Mouse (Mus musculus) leukemia stem cell, adult 10-12 weeks (primary cell): ENCODE results near the gene B3galt4. TPM values are rescaled to one million over a fixed set of nuclear protein-coding genes. Genes with fewer than 3 reads are reported as not detected.

Source experiments
- polyA plus RNA-seq: library from polyadenylated mRNA; stranded (reverse); fragments of >175 nt; gene quantifications from 2 replicates; pipeline ENCODE4 v1.2.3, GENCODE M21; 2012; ENCODE audit warnings: low replicate concordance

Gene B3galt4
- 16.7 and 18.6 TPM in 2 replicates for polyA plus RNA-seq

GRCm38 (mm10) chr17:33951021-33951946 is at the start of gene B3galt4:
TSS of gene B3galt4 (minus strand) at chr17:33951488.

DNA sequence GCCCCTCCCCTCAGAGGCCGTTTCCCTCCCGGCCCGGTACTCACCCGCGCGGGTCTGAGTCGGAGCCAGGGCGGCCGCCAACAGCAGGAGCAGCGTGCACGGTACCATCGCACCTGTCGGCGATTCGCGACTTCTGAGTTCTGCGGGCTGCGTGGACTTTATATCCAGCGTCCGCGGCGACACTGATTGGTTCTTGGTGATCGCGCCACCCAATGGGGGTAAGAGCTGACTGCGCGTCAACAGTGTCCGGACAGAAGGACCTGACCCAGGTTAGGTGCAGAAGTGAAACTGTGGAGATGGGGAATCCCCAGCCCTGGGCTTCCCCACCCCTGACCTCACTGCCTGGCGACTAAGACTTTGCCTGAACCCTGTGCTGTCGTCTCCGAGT is 48.9 kb upstream of the B3galt4 start, which contains the start of gene H2-K1:
H2-K1 (minus strand) TSS at position 198 of the 388 bp plus-strand sequence.

DNA sequence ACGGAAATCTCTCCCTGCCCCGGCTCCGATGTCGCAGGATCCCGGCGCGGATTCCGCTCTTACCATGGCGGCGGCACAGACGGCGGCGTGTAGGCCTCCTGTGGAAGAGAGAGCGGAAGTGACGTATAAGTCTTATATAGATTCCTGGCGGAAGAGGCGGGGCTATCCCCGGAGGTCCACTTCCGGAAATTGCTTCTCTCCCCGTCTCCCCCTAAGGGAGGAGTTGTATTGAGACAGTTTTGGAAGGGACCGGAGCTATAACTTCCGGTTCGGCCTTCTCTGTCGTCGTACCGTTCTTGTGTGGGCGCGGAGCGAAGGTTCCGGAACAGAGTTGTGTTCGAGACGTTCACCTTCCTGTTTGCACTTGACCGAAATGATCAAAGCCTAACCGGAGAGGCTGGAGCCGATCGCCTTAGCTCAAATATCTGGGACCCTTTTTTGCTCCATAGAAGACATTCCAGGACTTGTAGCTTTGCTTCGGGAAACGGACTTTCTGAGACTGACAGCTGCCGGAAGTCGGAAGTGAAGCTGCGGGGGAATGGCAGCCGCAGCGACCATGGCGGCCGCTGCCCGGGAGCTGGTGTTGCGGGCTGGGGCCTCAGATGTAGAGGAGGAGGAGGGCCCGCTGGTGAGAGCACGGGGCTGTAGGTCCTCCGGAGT is 4.4 kb upstream of the B3galt4 start, which contains the start of the genes Vps52 and Rps18:
Vps52 (plus strand) TSS at position 258 of the 660 bp plus-strand sequence.
Rps18 (minus strand) TSS at position 447 of the 660 bp plus-strand sequence.

GRCm38 (mm10) chr17:33940206-33940805 is 11.0 kb downstream of the B3galt4 start, which contains the start of the genes Pfdn6 and Wdr46:
TSS of gene Pfdn6 (minus strand) at chr17:33940343.
TSS of gene Wdr46 (plus strand) at chr17:33940660.

GRCm38 (mm10) chr17:33929371-33930279 is 21.7 kb downstream of the B3galt4 start, which contains the start of gene Rgl2:
TSS of gene Rgl2 (plus strand) at chr17:33929543.

DNA sequence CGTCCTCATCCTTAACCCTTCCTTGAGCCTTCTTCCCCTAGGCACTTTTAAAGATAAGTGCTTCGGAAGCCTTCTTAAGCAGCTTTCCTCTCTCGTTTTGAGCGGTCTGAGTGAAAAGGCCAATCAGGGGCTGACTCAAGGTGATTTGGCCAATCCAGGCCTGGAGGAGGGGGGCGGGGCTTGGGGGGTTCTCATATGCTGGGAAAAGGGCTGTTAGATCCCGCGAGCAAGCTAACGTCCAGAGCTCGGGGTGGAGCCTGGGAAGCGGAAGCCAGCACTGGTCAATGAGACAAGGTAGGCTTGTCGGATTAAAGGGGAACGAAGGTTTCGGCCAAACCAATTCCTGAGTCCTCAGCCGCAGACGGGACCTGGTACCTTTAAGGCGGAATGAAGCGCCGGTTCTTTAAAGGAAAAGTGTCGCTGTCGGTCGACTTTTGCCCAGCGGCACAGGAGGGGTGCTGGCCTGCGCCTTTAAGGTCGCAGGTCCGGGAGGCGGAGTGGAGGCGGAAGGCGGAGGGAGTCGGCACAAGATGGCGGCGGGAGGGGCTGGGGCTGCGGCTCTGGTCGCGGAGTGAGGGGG is 35.5 kb downstream of the B3galt4 start, which contains the start of the genes Tapbp and Zbtb22:
Tapbp (plus strand) TSS at position 229 of the 580 bp plus-strand sequence.
Zbtb22 (plus strand) TSS at position 234 of the 580 bp plus-strand sequence.

GRCm38 (mm10) chr17:33909077-33909868 is 42.0 kb downstream of the B3galt4 start, which contains the start of gene Daxx:
TSS of gene Daxx (plus strand) at chr17:33909414.

GRCm38 (mm10) chr17:33904835-33905234 is 46.5 kb downstream of the B3galt4 start, which contains the start of gene Platr17:
TSS of gene Platr17 (plus strand) at chr17:33905135.

Other genes starting within 250 kb of the B3galt4 start
- 32.8 and 113 TPM in 2 replicates for gene March2, start 232.8 kb downstream of the B3galt4 start, polyA plus RNA-seq
- gene Rab11b, start 191.0 kb downstream of the B3galt4 start, polyA plus RNA-seq = 96.5 and 233 TPM in 2 replicates
- 3.9 and 15.1 TPM in 2 replicates for gene Angptl4, start 169.7 kb downstream of the B3galt4 start, polyA plus RNA-seq
- gene Kank3, start 141.0 kb downstream of the B3galt4 start, polyA plus RNA-seq = 2.1 and 3.0 TPM in 2 replicates
- gene Rps28, start 126.9 kb downstream of the B3galt4 start, polyA plus RNA-seq = 128 and 1,150 TPM in 2 replicates
- 623 and 660 TPM in 2 replicates for gene Ndufa7, start 126.9 kb downstream of the B3galt4 start, polyA plus RNA-seq
- 29.9 and 33.2 TPM in 2 replicates for gene Cd320, start 108.4 kb downstream of the B3galt4 start, polyA plus RNA-seq
- gene Gm7029, start 77.7 kb downstream of the B3galt4 start, polyA plus RNA-seq = not detected in 2 replicates
- 74.4 and 87.4 TPM in 2 replicates for gene Kifc1, start 60.8 kb downstream of the B3galt4 start, polyA plus RNA-seq
- not detected in 2 replicates for gene Platr17, start 46.4 kb downstream of the B3galt4 start, polyA plus RNA-seq
- 28.6 and 32.1 TPM in 2 replicates for gene Daxx, start 42.1 kb downstream of the B3galt4 start, polyA plus RNA-seq
- gene Tapbp, start 35.6 kb downstream of the B3galt4 start, polyA plus RNA-seq = 473 and 728 TPM in 2 replicates
- gene Zbtb22, start 35.6 kb downstream of the B3galt4 start, polyA plus RNA-seq = 60.2 and 119 TPM in 2 replicates
- 141 and 230 TPM in 2 replicates for gene Rgl2, start 21.9 kb downstream of the B3galt4 start, polyA plus RNA-seq
- 74.5 and 89.8 TPM in 2 replicates for gene Pfdn6, start 11.1 kb downstream of the B3galt4 start, polyA plus RNA-seq
- 94.9 and 266 TPM in 2 replicates for gene Wdr46, start 10.8 kb downstream of the B3galt4 start, polyA plus RNA-seq
- 51.6 and 65.2 TPM in 2 replicates for gene Vps52, start 4.3 kb upstream of the B3galt4 start, polyA plus RNA-seq
- 29.1 and 64.5 TPM in 2 replicates for gene Rps18, start 4.5 kb upstream of the B3galt4 start, polyA plus RNA-seq
- 253 and 752 TPM in 2 replicates for gene H2-K1, start 48.9 kb upstream of the B3galt4 start, polyA plus RNA-seq
- 42.1 and 63.7 TPM in 2 replicates for gene Ring1, start 73.2 kb upstream of the B3galt4 start, polyA plus RNA-seq
- gene H2-Ke6, start 76.6 kb upstream of the B3galt4 start, polyA plus RNA-seq = 50.7 and 105 TPM in 2 replicates
- gene Slc39a7, start 80.2 kb upstream of the B3galt4 start, polyA plus RNA-seq = 36.5 and 105 TPM in 2 replicates
- gene Rxrb, start 80.3 kb upstream of the B3galt4 start, polyA plus RNA-seq = 269 and 299 TPM in 2 replicates
- gene Col11a2, start 87.9 kb upstream of the B3galt4 start, polyA plus RNA-seq = 8.5 and 40.3 TPM in 2 replicates
- 9.6 and 71.7 TPM in 2 replicates for gene H2-Oa, start 140.9 kb upstream of the B3galt4 start, polyA plus RNA-seq
- 29.6 and 120 TPM in 2 replicates for gene H2-DMa, start 168.1 kb upstream of the B3galt4 start, polyA plus RNA-seq
- 446 and 549 TPM in 2 replicates for gene Brd2, start 171.1 kb upstream of the B3galt4 start, polyA plus RNA-seq
- 73.6 and 78.6 TPM in 2 replicates for gene H2-DMb2, start 191.8 kb upstream of the B3galt4 start, polyA plus RNA-seq
- gene H2-DMb1, start 201.6 kb upstream of the B3galt4 start, polyA plus RNA-seq = 2.3 and 4.0 TPM in 2 replicates
- 20.7 and 59.1 TPM in 2 replicates for gene Tap1, start 236.1 kb upstream of the B3galt4 start, polyA plus RNA-seq
- 14.5 and 26.2 TPM in 2 replicates for gene Psmb9, start 236.3 kb upstream of the B3galt4 start, polyA plus RNA-seq
- gene Psmb8, start 246.2 kb upstream of the B3galt4 start, polyA plus RNA-seq = 66.5 and 100 TPM in 2 replicates